Mouse (Mus musculus): ENCODE results near the gene Srgap1.
"Not testable (repeated sequence)": the region's sequence is repeated elsewhere in the genome, so short reads cannot be mapped to it uniquely, and the experiment has no call there.

The Srgap1 gene

DNA sequence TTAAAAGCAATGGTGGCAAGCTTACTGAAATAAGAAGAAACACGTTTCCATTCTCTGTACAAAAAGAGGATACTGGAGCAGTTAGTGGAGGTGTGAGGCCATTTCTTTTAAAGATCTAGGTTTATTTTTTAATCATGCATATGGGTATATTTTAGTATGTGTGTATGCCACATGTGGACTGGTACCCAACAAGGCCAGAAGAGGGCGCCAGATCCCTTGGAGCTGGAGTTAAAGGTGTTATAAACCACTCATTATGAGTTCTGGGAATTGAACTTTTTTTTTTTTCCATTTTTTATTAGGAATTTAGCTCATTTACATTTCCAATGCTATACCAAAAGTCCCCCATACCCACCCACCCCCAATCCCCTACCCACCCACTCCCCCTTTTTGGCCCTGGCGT, 279.8 kb downstream of the Srgap1 start:
- in situ Hi-C loops (cut with MseI, MboI), result not testable (repeated sequence)

DNA sequence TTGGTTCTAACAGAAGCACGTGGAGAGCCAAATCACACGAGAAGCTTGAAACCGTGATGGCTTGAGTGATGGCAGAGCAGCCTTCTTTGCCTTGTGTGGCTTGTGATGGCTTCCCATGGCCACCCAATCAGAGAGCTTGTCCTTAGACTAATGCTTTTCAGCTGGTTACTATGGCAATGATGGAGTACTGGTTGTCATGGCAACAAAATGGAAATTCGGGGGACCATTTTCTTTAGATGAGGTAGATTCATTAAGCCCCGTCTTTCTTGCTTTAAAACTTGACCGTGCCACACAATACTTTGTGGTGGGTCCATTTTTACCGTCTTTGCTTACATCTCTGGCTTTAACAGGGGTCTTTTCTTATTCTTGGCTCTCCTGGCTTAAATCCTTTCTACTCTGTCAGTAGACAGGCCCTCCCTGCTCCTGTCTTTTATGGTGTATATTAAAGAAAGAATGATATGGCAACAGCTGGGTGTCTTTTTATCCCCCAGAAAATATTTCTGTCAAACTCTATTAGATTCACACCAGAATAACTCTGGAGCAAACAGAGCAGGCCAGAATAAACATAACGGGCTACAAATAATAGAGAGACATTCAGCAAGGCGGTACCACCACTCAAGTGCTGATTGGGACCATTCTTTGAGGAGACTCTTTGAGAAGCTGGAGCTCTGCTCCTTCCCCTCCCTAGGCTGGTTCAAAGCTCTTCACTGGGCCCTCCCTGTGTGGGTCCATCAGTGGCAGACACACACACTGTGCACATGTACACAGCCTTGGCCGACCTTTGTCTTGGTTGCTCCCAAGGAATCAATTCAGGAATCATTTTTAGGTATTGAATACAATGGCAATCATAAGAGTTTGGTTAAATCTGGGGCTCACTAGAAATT, 281.7 kb downstream of the Srgap1 start:
- in situ Hi-C loops (cut with MseI, MboI), result no loop called here

DNA sequence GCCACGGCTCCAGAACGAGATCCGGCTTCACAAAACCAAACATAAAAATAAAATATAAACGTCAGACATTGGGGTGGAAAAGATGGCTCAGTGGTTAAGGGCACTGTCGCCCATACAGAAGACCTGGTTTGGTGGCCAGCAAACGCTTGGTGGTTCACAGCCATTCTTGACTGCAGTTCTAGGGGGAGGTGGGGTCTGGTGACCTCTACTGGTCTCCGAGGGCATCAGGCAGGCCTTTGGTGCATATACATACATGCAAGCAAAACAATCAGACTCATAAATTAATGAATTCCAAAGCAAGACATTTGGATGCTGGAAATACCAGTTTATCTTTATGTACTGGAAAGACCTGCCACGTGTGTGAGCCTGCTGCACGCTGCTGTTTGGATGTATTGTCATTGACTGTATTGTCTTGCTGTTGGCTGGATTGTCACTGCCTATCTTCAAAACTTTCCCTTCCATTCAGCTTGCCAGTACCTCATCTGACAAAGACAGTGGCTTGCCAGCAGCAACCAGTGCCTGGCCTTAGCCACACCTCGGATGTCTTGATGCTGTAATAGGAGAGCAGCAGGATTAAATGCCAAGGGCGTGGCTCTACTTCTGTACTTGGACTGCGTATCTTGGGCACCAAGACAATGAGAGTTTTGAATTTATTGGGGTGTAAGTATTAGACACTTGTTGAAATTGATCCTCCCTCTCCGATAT, 282.5 kb downstream of the Srgap1 start:
- in situ Hi-C loops (cut with MseI, MboI), result no loop called here

DNA sequence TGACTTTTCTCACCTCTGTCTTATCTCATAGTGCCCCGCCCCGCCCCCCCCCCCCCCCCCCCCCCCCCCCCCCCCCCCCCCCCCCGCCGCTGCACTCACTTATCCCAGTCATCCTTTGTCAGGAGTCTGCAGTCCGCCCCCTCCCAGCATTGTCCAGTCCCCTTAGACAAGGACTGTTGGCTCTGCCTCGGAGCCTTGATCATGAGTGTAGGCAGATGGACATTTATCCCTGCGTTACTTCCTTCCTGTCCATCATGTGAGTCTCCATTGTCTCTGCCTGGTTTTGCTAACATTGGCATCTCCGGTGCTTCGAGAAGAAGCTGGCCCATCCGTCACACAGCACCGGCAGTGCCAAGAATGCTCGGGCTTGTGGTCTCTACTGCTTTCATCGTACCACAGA, 283.9 kb downstream of the Srgap1 start:
- in situ Hi-C loops (cut with MseI, MboI), result no loop called here

DNA sequence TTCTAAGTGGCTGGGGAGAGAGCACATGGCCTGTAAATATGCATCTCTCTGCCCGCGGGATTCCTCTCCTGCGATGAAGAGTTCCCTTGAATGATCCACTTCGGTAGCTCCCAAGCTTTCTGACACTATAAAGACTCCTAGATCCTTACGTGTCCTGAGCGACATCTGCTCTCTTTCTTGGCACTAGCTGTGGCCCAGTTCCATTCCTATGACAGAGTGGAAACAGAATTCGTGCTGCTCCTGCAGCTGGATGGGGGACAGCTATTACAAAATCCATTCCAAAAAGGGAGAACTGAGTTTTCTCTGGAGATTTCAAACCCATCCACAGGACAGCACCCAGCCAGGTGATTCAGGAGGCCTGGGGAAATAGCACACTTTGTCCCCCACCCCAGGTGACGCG, 285.0 kb downstream of the Srgap1 start:
- in situ Hi-C loops (cut with MseI, MboI), result no loop called here

DNA sequence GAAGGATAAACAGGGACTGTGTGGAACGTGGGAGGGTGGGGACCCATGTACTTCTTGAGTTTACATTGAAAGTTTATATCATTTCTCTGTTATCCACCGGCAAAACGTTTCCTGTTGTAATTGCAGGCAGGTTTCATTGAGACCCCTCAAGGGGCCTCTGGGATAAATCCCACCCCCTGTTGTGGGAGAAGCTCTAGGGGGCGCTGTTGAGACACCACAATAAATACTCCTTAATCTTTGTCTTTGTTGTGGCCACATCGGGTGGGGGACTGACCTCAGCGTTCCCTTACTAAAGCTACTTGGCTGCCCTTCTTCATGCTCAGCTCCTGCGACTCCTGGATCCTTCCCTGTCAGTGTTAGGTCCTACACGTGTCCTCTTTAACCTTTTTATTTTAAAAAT, 288.0 kb downstream of the Srgap1 start:
- in situ Hi-C loops (cut with MseI, MboI), result no loop called here

DNA sequence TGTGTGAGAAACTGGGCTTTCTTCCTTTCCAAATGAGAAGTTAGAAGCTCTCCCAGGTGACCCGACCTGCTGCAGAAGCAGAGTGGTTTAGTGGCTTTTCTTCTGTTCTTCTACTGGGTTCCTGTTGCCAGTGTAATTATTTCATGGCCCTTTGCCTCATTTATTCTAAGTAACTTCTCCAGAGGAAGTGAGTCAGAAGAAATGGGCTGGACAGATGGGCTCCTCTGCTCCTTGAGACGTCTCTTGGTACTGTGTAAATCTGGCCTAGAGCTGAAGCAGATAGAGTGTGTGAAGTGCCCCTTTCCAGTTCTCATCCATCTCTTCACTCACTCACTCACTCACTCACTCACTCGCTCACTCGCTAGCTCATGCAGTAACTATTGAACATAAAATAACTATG, 290.4 kb downstream of the Srgap1 start:
- in situ Hi-C loops (cut with MseI, MboI), result no loop called here

DNA sequence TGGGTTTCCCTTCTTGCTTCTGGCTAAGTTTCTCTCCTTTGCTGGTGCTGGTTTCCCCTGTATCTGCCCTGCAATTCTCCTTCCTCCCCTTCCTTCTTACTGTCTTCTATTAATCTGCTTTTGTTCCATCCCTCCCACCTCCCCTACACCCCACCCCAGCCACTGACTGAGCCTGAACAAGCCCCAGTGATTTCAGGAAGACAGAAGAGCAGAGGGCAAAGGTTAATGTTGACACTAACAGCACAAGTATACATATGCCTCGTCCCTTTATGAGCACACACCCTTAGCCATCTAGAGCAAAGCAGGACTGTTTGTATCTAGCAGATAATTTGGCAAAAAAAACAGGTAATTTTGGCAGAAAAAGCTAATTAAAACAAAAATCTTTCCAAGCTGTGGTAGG, 291.3 kb downstream of the Srgap1 start:
- in situ Hi-C loops (cut with MseI, MboI), result no loop called here

DNA sequence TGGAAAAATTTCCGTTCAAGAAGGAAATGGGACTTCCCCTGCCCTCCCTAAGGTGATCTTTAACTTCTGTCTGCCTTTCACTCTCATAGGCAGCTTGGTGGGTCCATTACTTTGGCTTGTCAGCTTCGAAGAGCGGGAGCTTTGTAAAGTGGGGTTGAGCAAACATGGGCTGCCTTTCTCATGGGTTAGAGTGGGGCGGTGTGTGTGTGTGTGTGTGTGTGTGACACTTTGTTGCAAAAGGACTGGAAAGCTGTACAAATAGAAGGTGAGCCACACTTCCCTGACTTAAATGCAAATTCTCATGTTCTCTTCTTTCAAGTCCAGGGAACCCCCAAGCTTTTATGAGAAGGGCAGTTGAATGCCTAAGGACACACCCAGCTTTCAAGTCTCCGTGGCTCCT, 292.9 kb downstream of the Srgap1 start:
- in situ Hi-C loops (cut with MseI, MboI), result loop anchor here in 1 of 2 experiments (5.0 kb wide), 1 partner anchor 52 kb away; no protein-coding TSS in a partner anchor

DNA sequence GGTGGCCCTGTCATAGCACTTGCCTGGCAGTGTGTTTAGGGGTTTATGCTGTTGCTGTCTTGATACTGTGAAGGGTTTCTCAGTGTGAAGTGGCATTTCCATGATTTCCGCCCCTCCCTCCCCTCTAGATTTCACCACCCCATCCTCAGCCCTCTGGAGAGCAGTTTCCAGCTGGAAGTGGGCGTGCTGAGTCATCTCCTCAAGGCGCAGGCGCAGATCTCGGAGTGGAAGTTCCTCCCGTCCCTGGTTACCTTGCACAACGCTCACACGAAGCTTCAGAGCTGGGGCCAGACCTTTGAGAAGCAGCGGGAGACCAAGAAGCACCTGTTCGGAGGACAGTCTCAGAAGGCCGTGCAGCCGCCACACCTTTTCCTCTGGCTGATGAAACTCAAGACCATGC, 296.9 kb downstream of the Srgap1 start:
- in situ Hi-C loops (cut with MseI, MboI), result loop anchor here in 1 of 2 experiments (5.0 kb wide), 1 partner anchor 48 kb away; no protein-coding TSS in a partner anchor

DNA sequence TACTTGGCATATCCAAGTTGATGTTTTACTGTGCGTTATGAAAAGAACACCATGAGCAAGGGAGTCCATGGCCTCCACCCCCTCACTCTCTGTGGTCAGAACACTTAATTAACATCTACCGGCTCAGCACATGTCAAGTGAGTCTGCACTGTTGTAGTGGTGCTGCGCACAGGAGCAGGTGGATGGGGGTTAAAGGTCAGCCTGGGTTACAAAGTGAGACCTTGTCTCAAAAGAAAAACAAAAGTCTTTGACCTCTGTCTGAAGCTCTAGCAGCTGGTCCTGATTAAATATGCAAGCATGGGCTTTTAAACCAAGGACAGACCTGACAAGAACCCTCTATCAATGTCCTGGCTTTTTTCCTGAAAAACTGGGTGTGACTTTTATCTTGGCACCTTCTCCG, 304.8 kb downstream of the Srgap1 start:
- in situ Hi-C loops (cut with MseI, MboI), result no loop called here

DNA sequence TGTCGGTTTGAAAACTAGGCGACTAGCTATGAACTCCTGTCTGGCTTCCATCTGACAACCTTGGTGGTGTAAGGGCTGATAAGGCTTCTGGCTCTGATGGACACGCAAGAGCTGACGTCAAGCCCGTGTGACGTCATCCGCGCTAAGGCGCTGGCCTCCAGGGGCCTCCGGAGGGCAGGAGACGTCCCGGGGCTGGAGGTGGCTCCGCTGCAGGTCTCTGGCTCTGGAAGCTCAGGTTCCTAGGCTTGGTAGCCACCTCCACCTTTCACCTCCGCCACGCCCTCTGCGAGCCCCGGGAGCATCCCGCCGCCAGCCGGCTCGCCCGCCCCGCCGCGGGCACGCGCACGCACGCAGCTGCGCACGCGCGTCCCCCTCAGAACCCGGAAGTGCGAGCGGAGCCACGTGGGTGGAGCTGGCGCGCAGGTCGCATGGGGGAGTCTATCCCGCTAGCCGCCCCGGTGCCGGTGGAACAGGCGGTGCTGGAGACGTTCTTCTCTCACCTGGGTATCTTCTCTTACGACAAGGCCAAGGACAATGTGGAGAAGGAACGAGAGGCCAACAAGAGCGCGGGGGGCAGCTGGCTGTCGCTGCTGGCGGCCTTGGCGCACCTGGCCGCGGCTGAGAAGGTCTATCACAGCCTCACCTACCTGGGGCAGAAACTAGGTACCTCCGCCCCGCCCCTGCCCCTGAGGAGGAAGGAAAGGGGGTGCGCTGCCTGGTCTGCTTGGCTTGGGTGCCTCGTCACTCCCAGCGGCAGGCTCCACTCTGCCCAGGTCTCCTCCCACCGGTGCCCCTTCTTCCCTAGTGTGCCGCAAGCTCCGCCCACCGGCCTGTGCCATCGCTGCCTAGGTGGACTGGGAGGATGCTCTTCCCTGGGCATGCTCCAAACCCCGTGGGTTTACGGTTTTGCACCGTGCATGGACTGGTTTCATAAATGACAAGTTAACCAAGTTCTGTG, 307.3 kb downstream of the Srgap1 start, which contains the start of gene BC048403:
TSS of gene BC048403 (plus strand) at position 390 of the 958 bp plus-strand sequence.
- in situ Hi-C loops (cut with MseI, MboI), result no loop called here

DNA sequence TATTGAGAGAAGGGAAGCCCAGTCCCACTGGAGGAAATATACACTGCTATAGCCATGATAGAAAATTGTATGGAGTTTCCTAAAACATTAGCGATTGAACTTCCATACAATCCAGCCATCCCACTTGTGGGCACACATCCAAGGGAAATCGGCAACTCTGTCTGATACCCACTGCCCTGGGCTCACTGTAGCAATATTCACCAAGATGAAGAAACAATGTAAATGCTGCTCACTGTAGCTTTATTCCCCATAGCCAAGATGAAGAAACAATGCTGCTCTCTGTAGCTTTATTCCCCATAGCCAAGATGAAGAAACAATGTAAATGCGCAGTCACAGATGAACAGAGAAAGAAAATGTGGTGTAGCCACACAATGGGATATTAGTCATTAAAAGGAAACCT, 309.9 kb downstream of the Srgap1 start:
- in situ Hi-C loops (cut with MseI, MboI), result no loop called here

DNA sequence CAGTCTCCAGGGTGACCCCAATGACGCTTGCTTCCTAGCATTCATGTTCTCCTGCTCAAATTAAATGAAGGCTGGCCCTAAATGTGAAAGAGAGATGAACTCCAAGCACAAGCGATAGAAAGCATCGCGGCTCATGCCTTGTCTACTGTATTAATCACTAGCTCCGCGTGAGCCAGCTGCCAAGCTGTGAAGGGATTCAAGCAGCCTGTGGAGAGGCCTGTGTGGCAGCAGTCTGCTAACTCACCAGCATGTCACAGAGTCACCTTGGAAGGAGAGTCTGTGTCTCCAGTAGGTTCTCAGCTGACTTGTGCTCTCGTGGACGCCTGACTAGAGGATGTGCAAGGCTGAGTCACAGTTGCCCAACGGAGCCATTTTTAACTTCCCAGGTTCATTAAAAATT, 314.6 kb downstream of the Srgap1 start:
- in situ Hi-C loops (cut with MseI, MboI), result no loop called here

DNA sequence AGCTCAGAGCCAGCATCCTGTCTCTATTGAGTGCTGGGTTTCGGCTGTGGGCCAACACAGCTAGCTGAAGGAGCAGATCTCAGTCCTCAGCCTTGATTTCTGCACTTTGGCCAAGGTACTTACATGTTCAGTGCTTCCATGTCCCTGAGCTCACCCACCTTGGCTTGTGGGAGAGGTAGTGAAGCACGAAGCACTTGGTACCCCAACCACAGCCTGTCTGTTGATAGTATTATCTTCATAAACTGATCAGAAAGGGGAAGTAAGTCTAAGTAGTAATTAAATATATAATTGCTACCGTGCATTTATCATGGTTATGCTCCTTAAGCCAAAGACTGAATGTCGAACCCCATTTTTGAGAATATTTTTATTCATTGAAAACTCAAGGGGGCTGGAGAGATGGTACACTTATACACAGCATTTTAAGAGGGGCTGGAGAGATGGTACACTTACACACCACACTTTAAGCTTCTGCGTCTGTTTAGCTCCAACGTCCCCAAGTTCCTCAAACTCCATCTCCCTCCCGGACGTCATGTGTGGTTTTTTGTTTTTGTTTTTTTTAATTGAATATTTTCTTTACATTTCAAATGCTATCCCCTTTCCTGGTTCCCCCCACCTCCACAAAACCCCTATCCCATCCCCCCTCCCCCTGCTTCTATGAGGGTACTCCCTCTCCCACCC, 315.9 kb downstream of the Srgap1 start:
- in situ Hi-C loops (cut with MseI, MboI), result no loop called here

Measured in mouse trophoblast stem cell (cell line).